Mouse (Mus musculus) forebrain, embryonic 11.5 days (tissue): Measurements from ENCODE around the gene Prl8a8. TPM values are rescaled to one million over a fixed set of nuclear protein-coding genes. Genes with fewer than 3 reads are reported as not detected.

ENCODE experiments used
- ATAC-seq: fragments of 200-750 bp; cut with Nextera tagmentation; replicated peaks from 2 replicates; pipeline ENCODE4 v1.8.0; 2017; ENCODE audit warnings: moderate TSS enrichment; ENCODE audit not compliant: low FRiP score
- DNase-seq: peaks from one replicate; pipeline ENCODE4 v3.0.0-alpha.2; 2017; ENCODE audit warnings: low spot score
- H3K27ac ChIP-seq: fragments of 300-500 bp; sonication (generic); 2 replicates; pipeline ENCODE4 v1.5.1; 2014; ENCODE audit warnings: low read depth, low read length
- H3K27me3 ChIP-seq: fragments of 300-500 bp; sonication (generic); 2 replicates; pipeline ENCODE4 v1.6.1; 2014; ENCODE audit warnings: mild to moderate bottlenecking, low read length, mixed read lengths; ENCODE audit not compliant: control insufficient read depth, insufficient read depth
- H3K36me3 ChIP-seq: fragments of 300-500 bp; sonication (generic); 2 replicates; pipeline ENCODE4 v1.6.1; 2014; ENCODE audit warnings: mild to moderate bottlenecking, low read length, moderate library complexity, mixed read lengths; ENCODE audit not compliant: control insufficient read depth, insufficient read depth
- H3K4me1 ChIP-seq: fragments of 300-500 bp; sonication (generic); replicated peaks from 2 replicates; pipeline ENCODE4 v1.6.1; 2014; ENCODE audit warnings: low read length, mixed read lengths; ENCODE audit not compliant: control insufficient read depth, insufficient read depth
- H3K4me2 ChIP-seq: fragments of 300-500 bp; sonication (generic); 2 replicates; pipeline ENCODE4 v1.6.1; 2014; ENCODE audit warnings: low read depth, mild to moderate bottlenecking, low read length, moderate library complexity, mixed read lengths; ENCODE audit not compliant: severe bottlenecking
- H3K4me3 ChIP-seq: fragments of 300-500 bp; sonication (generic); 2 replicates; pipeline ENCODE4 v1.5.1; 2014; ENCODE audit warnings: low read depth, low read length
- H3K9ac ChIP-seq: fragments of 300-500 bp; sonication (generic); 2 replicates; pipeline ENCODE4 v1.6.1; 2014; ENCODE audit warnings: low read length
- H3K9me3 ChIP-seq: fragments of 300-500 bp; sonication (generic); 2 replicates; pipeline ENCODE4 v1.6.1; 2016; ENCODE audit warnings: low read length, mixed read lengths; ENCODE audit not compliant: control insufficient read depth
- WGBS: fragments of 180-500 bp; shearing (Covaris S2); extraction: QIAGEN DNeasy Blood & Tissue Kit; methylation state at CpG from one replicate; pipeline ENCODE4 v1.1.7; 2014; 5-methylcytosine and 5-hydroxymethylcytosine counted together
- polyA plus RNA-seq: library from polyadenylated mRNA; unstranded; fragments of >200 nt; fragmentation: Nextera tagmentation; extraction: Ambion mirVana; gene quantifications from 2 replicates; pipeline ENCODE4 v1.2.1, GENCODE M21; 2014

Prl8a8 gene
- polyA plus RNA-seq = not detected in 2 replicates

GRCm38 (mm10) chr13:27513117-27513516 lies at the start of gene Prl8a8:
Gene Prl8a8 (minus strand): TSS chr13:27513217.
- Histone ChIP-seq H3K4me1 (no peaks in the 10 kb centered on the region), H3K27me3 (no peaks in the 10 kb centered on the region), H3K4me3 (no peak within 1 kb of the TSS), H3K27ac (no peak within 1 kb of the TSS), H3K9ac (no peak within 1 kb of the TSS), H3K4me2 (no peak within 1 kb of the TSS), H3K36me3 (no peaks in the 10 kb centered on the region), H3K9me3 (no peaks in the 10 kb centered on the region)
- DNase-seq = no peak
- ATAC-seq = no peak
- WGBS = 95% methylated on average over 4 of the region's 4 CpGs

- Histone ChIP-seq H3K27ac (no peak overlapping the region), H3K9me3 (no peaks in the 10 kb centered on the region), H3K4me3 (no peak overlapping the region), H3K4me2 (no peak overlapping the region), H3K27me3 (no peaks in the 10 kb centered on the region), H3K9ac (no peak overlapping the region), H3K36me3 (no peaks in the 10 kb centered on the region), H3K4me1 (no peaks in the 10 kb centered on the region)
- DNase-seq (no peak), ATAC-seq (no peak)
Observed at GRCm38 (mm10) chr13:27553336-27553735, 40.3 kb upstream of the Prl8a8 start.

GRCm38 (mm10) chr13:27523156-27523555 lies 10.1 kb upstream of the Prl8a8 start:
- Histone ChIP-seq H3K27ac (no peak overlapping the region), H3K36me3 (no peaks in the 10 kb centered on the region), H3K9me3 (no peaks in the 10 kb centered on the region), H3K27me3 (no peaks in the 10 kb centered on the region), H3K4me2 (no peak overlapping the region), H3K9ac (no peak overlapping the region), H3K4me3 (no peak overlapping the region), H3K4me1 (no peaks in the 10 kb centered on the region)
- WGBS = 90% methylated on average over 4 of the region's 4 CpGs
- DNase-seq (no peak), ATAC-seq (no peak)

- no peaks in the 10 kb centered on the region for H3K36me3 ChIP-seq
- DNase-seq = no peak
- no peak overlapping the region for H3K4me2 ChIP-seq
- H3K4me3 ChIP-seq = no peak overlapping the region
- no peak overlapping the region for H3K9ac ChIP-seq
- no peaks in the 10 kb centered on the region for H3K9me3 ChIP-seq
- ATAC-seq = no peak
- 79% methylated on average over 1 of the region's 1 CpGs for WGBS
- H3K4me1 ChIP-seq = no peaks in the 10 kb centered on the region
- H3K27me3 ChIP-seq = no peaks in the 10 kb centered on the region
- H3K27ac ChIP-seq = no peak overlapping the region
Observed at GRCm38 (mm10) chr13:27507645-27508044, 5.4 kb downstream of the Prl8a8 start.

Other genes with a start within 250 kb of the Prl8a8 start
- not detected in 2 replicates for gene Prl6a1, start 200.6 kb downstream of the Prl8a8 start, polyA plus RNA-seq
- gene Prl8a2, start 167.5 kb downstream of the Prl8a8 start, polyA plus RNA-seq = not detected in 2 replicates
- gene Prl2b1, start 122.4 kb downstream of the Prl8a8 start, polyA plus RNA-seq = not detected in 2 replicates
- gene Prl8a6, start 74.5 kb downstream of the Prl8a8 start, polyA plus RNA-seq = not detected in 2 replicates
- not detected in 2 replicates for gene Prl8a9, start 51.4 kb upstream of the Prl8a8 start, polyA plus RNA-seq
- not detected in 2 replicates for gene Prl8a1, start 69.0 kb upstream of the Prl8a8 start, polyA plus RNA-seq
- gene Prl7b1, start 97.4 kb upstream of the Prl8a8 start, polyA plus RNA-seq = not detected in 2 replicates
- not detected in 2 replicates for gene Prl7a1, start 129.3 kb upstream of the Prl8a8 start, polyA plus RNA-seq
- gene Prl7a2, start 154.8 kb upstream of the Prl8a8 start, polyA plus RNA-seq = not detected in 2 replicates
- not detected in 2 replicates for gene Prl7d1, start 203.5 kb upstream of the Prl8a8 start, polyA plus RNA-seq